Mouse (Mus musculus): ENCODE data around the gene Dkk3. TPM values are rescaled to one million over a fixed set of nuclear protein-coding genes. Genes with fewer than 3 reads are reported as not detected.

The Dkk3 gene
- polyA plus RNA-seq (2014; fragmentation: Illumina TruSeq; extraction: RNeasy Lipid Tissue Mini Kit (QIAGEN cat#74804); ENCODE audit: low read depth, low replicate concordance): 8.8 TPM

DNA sequence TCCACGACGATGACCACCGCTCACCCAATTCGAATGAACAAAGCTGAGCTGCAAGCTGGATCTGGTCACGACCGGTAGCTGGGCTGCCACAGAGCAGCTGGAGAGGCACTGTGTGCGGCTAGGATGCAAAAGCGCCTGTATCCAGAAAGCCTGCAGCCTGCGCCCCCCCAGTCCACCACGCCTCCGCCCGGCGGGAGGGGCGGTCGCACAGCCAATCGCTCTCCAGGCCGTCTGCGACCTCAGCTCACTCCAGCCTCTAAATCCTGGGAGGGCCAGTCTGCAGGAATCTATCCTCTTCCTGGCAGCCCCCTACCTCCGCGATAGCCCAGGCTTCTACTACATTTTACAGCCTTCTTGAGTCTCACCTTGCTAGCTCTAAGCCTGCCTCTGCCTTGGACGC, at the start of gene Dkk3:
TSS of gene Dkk3 (minus strand) at position 116 of the 400 bp plus-strand sequence.

Other genes starting within 250 kb of the Dkk3 start
- 44.9 TPM for gene Usp47, start 135.6 kb downstream of the Dkk3 start, polyA plus RNA-seq (2014; fragmentation: Illumina TruSeq; extraction: RNeasy Lipid Tissue Mini Kit (QIAGEN cat#74804); ENCODE audit: low read depth, low replicate concordance)
- gene Mical2, start 66.8 kb upstream of the Dkk3 start, polyA plus RNA-seq (2014; fragmentation: Illumina TruSeq; extraction: RNeasy Lipid Tissue Mini Kit (QIAGEN cat#74804); ENCODE audit: low read depth, low replicate concordance): 17.1 TPM